Mouse (Mus musculus) CH12.LX (cell line): ENCODE results near the gene Rbm33. TPM values are rescaled to one million over a fixed set of nuclear protein-coding genes. Genes with fewer than 3 reads are reported as not detected.

Source experiments
- DNase-seq: peaks from one replicate; pipeline ENCODE4 v3.0.0-alpha.2; 2013; ENCODE audit errors: extremely low read depth
- H3K27ac ChIP-seq: 2 replicates; pipeline ENCODE4 v1.5.1; 2012; ENCODE audit warnings: low read depth, mild to moderate bottlenecking, control low read depth, moderate library complexity; ENCODE audit not compliant: insufficient read depth
- H3K27me3 ChIP-seq: replicated peaks from 2 replicates; pipeline ENCODE3; 2012; ENCODE audit warnings: inconsistent platforms
- H3K36me3 ChIP-seq, 2 experiments: replicated peaks in 1 of 2; 2 replicates each; pipeline versions ENCODE3 to v1.6.1; 2012; ENCODE audit warnings: inconsistent platforms in 1 of 2, low read length in 1 of 2, mild to moderate bottlenecking in 1 of 2, mixed read lengths in 1 of 2, moderate library complexity in 1 of 2; ENCODE audit not compliant: control insufficient read depth in 1 of 2, insufficient read depth in 1 of 2
- H3K4me1 ChIP-seq, 2 experiments: 2 replicates each; pipeline ENCODE4 v1.6.1; 2012; ENCODE audit warnings: inconsistent platforms in 1 of 2, moderate library complexity in 1 of 2; ENCODE audit not compliant: insufficient read depth in 2 of 2, control insufficient read depth in 1 of 2
- H3K4me2 ChIP-seq: 2 replicates; pipeline ENCODE4 v1.6.1; 2012; ENCODE audit warnings: low read depth, mild to moderate bottlenecking, control low read depth; ENCODE audit not compliant: poor library complexity, insufficient read depth, severe bottlenecking
- H3K4me3 ChIP-seq, 3 experiments: fragments of 150-350 bp in 1 of 3; sonication (generic) in 1 of 3; replicated peaks in 1 of 3; 2 replicates each; pipeline versions ENCODE3 to v1.5.1; 2011 to 2012; ENCODE audit warnings: low read depth in 2 of 3, low read length in 2 of 3, mild to moderate bottlenecking in 2 of 3, moderate library complexity in 2 of 3, control low read depth in 1 of 3, improper control_type of control experiment in 1 of 3, inconsistent platforms in 1 of 3, mixed read lengths in 1 of 3; ENCODE audit not compliant: poor library complexity in 1 of 3
- H3K79me2 ChIP-seq: replicated peaks from 2 replicates; pipeline ENCODE4 v1.6.1; 2012; ENCODE audit warnings: mild to moderate bottlenecking, moderate library complexity; ENCODE audit not compliant: control insufficient read depth, poor library complexity, insufficient read depth, severe bottlenecking; ENCODE audit errors: extremely low read depth
- H3K9ac ChIP-seq: 2 replicates; pipeline ENCODE4 v1.6.1; 2012; ENCODE audit warnings: low read depth, mild to moderate bottlenecking, control low read depth, moderate library complexity; ENCODE audit not compliant: insufficient read depth
- H3K9me3 ChIP-seq: replicated peaks from 2 replicates; pipeline ENCODE3; 2012; ENCODE audit warnings: low read length, inconsistent platforms, mixed read lengths
- MAZ ChIP-seq: IDR thresholded peaks from 2 replicates; pipeline ENCODE4 v1.6.1; 2012; ENCODE audit warnings: low read depth, mild to moderate bottlenecking, inconsistent platforms, low read length, improper control_type of control experiment, moderate library complexity
- dilution Hi-C: fragments of 300-500 bp; cut with MboI; formaldehyde crosslinking; loops from 2 replicates; pipeline ENCODE4 v1.14.3; 2020; ENCODE audit warnings: low sequenced_read_pairs; ENCODE audit not compliant: extremely low pct_unique_long_range_greater_than_20kb, extremely low pct_ligation_motif_present
- in situ Hi-C: fragments of 300-500 bp; cut with MboI; formaldehyde crosslinking; loops from 3 replicates; pipeline ENCODE4 v1.14.3; 2019; ENCODE audit warnings: low sequenced_read_pairs, low pct_ligation_motif_present, low pct_unique_long_range_greater_than_20kb, mixed read lengths
- polyA plus RNA-seq: library from polyadenylated mRNA; unstranded; fragments of >175 nt; gene quantifications from 2 replicates; pipeline ENCODE4 v1.2.1, GENCODE M21; 2012; ENCODE audit warnings: low read depth; ENCODE audit not compliant: insufficient read length
- total RNA-seq, 2 experiments: library from RNA; depleted of rRNA; stranded (reverse); fragments of 300-350 nt in 1 of 2; fragments of >200 nt in 1 of 2; gene quantifications; 2 replicates each; pipeline ENCODE4 v1.2.3; 2012 to 2014

Gene Rbm33
- total and polyA plus RNA-seq, 3 experiments, result 7.4 to 50.3 (median 15.1) TPM

DNA sequence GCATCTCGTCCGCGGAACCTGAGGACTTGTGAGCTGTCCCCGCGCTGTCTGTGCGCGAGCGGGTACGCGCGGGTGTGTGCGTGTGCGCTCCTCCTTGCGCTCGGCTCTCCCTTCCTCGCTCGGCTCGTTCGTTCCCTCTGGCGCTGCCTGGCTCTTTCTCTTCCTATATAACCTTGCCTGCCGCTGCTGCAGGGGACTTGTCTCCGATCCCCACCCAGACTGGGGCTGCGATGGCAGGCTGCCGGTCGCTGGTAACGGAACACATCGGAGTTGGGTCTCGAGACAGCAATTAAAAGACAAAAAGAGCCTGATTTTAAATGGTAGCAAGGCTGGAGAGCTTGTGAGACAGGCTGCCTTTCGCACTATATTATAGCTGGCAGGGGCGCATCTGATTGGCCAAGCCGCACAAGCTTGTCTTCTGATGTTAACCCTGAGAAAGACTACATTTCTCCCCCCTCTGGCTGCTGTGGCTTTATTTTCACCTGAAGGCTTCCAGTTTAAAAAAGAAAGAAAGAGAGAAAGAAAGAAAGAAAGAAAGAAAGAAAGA lies 149.9 kb downstream of the Rbm33 start, which contains the start of gene Shh:
Shh (minus strand) TSS at position 497 of the 547 bp plus-strand sequence.
- Histone ChIP-seq H3K36me3 (no peaks in the 10 kb centered on the region), H3K9ac (no peak within 1 kb of the TSS), H3K9me3 (peaks cover 4% of the 10 kb centered on the region), H3K4me3 (no peak within 1 kb of the TSS), H3K27me3 (peaks cover 18% of the 10 kb centered on the region), H3K4me1 (no peaks in the 10 kb centered on the region), H3K79me2 (no peaks in the 10 kb centered on the region), H3K4me2 (no peak within 1 kb of the TSS), H3K27ac (no peak within 1 kb of the TSS)
- dilution Hi-C loops, result no loop called here
- TF ChIP-seq MAZ, result no peak
- in situ Hi-C loops, result loop anchor here (25.0 kb wide), 2 partner anchors 570 to 820 kb away; no protein-coding TSS in a partner anchor
- no peak for DNase-seq

Other genes with a start within 250 kb of the Rbm33 start
- gene Insig1, start 245.8 kb upstream of the Rbm33 start, total RNA-seq (2012; rRNA removed), result 79.4 and 86.8 TPM in 2 replicates
- gene Insig1, start 245.8 kb upstream of the Rbm33 start, total RNA-seq (2014; rRNA removed), result 162 and 217 TPM in 2 replicates
- gene Insig1, start 245.8 kb upstream of the Rbm33 start, polyA plus RNA-seq, result 92.3 and 96.9 TPM in 2 replicates
- gene En2, start 151.4 kb upstream of the Rbm33 start, total RNA-seq (2012; rRNA removed), result not detected in 2 replicates
- gene En2, start 151.4 kb upstream of the Rbm33 start, total RNA-seq (2014; rRNA removed), result not detected in 2 replicates
- gene En2, start 151.4 kb upstream of the Rbm33 start, polyA plus RNA-seq, result not detected in 2 replicates
- not detected in 2 replicates for gene Cnpy1, start 71.3 kb upstream of the Rbm33 start, total RNA-seq (2012; rRNA removed)
- 0.26 and 0.36 TPM in 2 replicates for gene Cnpy1, start 71.3 kb upstream of the Rbm33 start, total RNA-seq (2014; rRNA removed)
- 0.11 and 0.15 TPM in 2 replicates for gene Cnpy1, start 71.3 kb upstream of the Rbm33 start, polyA plus RNA-seq
- gene Shh, start 150.1 kb downstream of the Rbm33 start, total RNA-seq (2012; rRNA removed), result not detected in 2 replicates
- gene Shh, start 150.1 kb downstream of the Rbm33 start, total RNA-seq (2014; rRNA removed), result not detected in 2 replicates
- gene Shh, start 150.1 kb downstream of the Rbm33 start, polyA plus RNA-seq, result not detected in 2 replicates